Mouse (Mus musculus): ENCODE measurements around the gene Zbed4.
"Not testable (repeated sequence)": the region's sequence is repeated elsewhere in the genome, so short reads cannot be mapped to it uniquely, and the experiment has no call there.

GRCm38 (mm10) chr15:88706987-88707386 is 44.5 kb upstream of the Zbed4 start:
- TF ChIP-seq CTCF (IDR thresholded peaks at IDR 0.05; ENCODE audit: borderline replicate concordance, insufficient read depth, low read length); POLR2A (IDR thresholded peaks at IDR 0.05; ENCODE audit: low read depth, low read length): not testable (repeated sequence)
